Mouse (Mus musculus): Measurements from ENCODE around the gene Grasp.

The Grasp gene

DNA sequence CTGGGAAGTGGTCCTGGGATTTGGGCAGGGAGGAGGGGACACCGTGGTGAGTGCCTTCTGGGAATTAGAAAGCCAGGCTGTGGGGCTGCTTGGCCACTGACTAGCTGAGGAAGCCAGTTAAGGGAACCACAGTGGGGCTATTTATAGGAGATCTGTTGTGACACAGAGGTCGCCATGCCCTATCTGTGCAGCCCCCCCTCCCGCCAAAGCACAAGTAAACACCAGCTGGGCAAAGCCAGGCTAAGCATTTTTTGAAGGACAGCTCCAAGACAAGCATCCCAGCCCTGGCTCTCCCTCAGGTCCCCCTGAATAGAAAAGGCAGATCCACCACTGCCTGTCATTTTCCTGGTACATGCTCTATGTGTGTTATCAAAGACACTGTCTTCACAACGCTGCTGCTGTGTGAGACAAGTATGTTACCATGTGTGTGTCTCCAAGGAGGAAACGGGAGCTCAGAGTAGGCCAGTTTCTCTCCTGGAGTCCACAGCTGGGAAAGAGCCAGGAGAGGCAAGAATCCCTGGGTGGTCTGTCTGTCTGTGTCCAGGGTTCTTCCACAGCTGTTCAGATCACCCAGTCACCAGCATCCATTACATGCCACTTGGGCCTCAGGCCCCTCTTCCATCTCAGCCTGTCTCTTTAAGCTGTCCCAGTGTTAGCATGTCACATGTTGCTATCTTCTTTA is 24.2 kb downstream of the Grasp start:
- no peak for DNase-seq

DNA sequence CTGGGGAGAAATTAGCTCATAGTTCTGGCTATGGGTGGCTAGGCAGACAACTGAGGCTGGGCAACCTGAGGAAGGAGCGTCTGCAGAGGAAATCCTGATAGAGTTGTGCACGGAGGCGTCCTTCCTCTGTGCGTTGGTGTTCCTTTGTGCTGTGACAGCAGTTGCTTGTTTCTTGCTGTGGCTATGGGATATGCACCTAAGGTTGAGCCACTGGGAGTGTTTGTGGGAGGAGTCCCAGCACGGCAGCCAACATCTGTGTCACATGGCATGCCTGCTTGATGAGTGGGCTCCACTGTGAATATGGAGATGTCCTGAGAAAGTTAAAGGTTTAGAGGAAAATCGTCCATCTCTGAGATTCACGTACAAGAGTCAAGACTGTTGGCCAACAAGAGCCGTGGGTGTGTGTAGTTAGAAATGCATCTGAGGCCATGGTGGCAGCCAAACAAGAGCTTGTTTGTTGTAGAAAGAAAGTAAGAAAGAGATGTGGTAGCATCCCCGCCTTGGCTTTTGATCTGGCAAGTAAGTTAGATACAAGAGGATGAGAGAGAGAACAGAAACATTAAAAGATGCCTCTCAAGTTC is 26.3 kb downstream of the Grasp start:
- no peak for DNase-seq

DNA sequence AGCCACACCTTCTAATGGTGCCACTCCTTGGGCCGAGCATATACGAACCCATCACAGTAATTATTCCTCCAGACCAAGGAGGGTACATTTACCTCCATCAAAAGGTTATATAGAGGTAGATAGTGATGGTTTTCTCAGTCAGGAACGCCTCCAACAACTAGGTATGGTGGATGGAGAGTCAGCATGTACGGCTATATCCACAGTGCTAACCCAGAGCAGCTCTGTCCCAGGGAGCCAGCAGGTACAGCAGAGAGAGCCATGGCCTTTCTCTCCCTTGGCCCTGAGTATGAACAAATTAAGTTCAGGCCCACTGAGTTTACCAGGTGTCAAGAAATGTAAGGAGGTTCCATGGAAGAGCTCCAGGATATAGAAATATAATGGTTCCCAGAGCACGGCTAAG is 27.9 kb downstream of the Grasp start:
- no peak for DNase-seq

DNA sequence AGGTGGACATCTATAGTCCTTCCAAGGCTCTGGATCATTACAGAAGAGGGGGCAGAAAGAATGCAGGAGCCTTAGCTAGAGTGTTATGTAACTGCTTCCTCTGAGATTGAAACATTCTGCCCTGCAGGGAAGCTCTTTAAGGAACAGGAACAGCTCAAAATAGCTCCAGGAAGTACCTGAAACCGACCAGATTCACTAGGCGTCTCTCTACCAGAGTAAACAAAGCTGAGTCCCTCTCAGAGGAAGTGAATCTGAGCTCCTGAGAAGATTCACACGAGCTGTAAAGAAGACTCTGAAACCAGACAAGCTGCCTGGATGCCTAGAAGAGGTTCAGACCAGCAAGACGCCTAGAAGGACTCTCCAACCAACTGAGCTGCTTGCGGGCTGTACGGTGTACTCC is 28.6 kb downstream of the Grasp start:
- no peak for DNase-seq

DNA sequence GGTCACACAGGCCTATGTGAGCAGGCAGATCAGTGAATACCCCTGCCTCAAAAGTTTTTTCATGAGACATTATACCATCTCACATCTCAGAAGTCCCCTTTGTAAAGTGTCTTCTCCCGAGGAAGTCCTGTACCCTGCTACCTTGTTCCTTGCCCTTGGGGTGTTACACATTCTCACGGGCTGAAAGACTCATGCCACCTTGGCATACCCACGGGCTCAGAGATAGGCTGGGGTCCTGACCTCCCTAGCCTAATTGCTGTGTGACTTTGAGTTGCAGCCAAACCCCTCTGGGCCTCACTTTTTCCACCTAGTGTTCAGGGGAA is 29.5 kb downstream of the Grasp start:
- DNase-seq = no peak

DNA sequence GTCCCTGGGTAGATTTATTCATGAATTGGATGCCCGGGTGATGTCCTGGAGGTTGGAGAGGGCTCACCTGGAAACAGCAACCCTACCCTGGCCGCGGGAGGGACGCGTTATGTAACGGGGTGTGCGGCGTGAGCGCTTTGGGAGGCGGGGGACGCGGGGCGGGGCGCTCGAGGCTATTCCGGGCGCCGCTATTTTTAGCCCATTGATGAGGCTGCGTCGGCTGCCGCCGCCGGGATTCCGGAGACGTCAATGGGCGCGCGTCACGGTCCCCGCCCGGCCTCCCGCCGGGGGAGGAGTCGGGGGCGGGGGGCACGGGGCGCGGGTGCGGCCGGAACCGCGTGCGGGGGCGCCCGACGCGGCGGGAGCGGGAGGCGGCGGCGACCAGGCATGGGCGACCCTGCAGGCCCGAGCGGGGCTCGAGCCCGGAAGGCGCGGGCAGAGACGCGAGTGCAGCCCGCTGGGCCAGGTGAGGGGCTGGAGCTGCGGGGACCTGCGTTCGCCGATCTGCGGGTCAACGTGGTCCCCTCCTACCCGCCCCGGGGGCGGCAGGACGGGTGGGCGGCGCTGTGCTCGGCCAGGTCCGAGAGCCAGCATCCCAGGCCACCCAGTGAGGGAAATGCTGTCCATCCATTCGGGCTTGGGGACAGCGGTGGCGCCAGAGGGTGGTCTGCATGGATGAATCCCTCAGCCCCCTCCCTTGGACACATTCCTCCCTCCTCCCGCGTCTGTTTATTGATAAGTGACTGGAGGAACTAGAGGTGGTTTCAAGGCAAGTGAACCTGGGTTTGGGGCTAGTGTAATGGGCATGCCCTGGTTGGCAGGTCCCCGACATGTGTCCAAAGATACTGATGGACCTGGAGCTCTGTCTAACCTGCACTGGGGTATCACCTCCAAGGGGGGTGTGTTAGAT is 30.2 kb downstream of the Grasp start, which contains the start of gene Nr4a1:
TSS of gene Nr4a1 (plus strand) at position 384 of the 910 bp plus-strand sequence.
- peak; percentile 77 for DNase-seq

DNA sequence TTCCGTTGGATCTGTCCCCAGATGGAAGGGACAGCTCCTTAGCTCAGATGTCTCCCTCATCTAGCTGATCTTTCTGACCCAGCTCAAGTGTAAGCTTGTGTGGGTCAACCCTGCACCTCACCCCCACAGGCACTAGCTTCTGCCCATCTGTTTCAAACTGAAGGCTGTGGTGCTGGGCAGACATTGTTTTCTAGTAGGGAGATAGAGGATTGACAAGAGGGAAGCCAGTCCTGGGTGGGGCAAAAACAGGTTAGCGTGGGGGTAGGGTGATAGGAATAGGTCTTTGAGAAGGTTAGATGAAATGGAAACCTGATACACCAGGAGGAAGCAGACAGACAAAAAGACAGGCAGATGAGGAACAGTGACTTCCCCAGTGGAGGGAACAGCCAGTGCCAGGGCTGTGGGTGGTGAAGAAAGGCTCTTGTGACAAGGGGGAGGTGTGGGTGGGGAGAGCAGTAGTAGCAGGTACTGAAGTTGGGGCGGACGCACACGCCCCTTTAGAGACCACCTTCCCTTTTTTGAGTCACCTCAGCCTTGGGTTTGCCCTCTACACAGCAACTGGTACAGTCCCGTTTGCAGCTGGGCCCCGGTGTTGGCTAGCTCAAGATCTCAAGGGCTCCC is 32.0 kb downstream of the Grasp start:
- no peak for DNase-seq

DNA sequence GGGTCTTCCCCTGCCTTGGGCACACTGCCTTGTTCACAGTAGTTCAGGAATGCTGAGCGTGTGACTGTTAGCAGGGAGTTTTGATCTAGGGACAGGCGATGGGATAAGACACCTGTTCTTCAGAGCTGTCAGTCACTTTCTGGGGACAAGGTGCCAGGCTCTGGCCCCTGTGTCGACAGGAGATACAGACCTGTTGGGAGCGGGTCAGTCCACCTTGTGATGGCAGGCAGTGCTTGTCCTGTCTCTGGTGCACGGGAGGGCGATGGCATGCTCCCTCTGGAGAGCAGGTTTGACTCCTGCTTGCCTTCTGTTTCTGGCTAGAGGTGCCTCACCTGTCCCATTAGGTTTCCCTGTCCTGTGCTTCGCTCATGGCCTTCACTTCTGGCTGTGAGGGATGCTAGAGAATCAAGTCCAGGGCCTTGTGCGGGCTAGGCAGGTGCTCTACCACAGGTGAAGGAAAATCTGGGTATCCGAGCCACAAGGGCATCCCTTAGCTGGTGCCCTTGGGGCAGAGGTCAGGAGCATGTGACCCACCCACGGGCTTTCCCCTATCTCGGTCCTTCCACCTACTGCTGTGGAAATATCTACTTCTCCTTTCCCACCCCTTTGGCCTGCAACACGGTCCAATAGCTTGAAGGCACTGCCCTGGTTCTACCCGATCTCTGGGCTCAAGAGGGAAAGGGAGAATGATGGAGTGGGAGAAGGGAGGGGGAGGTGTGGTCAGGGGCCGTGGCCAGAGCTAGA is 32.6 kb downstream of the Grasp start:
- DNase-seq = no peak

DNA sequence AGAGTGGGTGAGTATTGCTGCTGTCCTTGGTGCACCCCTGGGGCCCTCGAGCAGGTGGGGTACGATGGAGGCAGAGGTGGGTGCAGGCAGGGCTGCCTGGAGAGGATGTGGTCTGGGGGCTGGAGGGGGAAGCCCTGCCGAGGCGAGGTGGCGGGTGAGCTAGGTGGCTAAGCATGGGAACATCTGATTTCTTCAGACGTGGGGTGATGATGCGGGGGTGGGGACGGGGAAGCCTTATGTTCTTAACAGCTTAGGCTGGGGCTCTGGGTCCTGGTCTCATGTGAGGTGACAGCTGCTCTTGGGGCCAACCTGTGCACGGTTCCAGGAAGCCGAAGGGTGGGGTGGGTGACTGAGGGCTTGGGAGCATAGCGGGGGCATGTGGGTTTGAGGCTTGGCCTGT is 34.4 kb downstream of the Grasp start:
- no peak for DNase-seq

DNA sequence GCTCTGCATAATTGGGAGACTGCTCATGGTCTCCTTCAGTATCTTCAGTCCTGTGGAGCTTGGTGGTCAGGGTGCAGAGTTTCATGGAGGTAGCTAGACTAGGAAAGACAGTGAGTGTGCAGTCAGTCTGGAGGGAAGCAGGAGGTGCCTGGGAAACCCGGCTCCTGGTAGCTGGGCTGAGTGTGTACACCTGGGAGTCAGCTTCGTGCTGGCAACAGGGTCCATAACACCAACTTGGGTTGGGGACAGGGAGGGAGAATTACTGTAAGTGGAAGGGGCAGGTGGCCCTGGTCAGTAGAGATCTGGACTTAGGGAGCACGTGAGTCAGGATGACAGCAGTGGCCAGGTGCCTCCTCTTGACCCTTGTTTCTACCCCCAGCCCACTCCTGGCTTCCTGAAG is 35.9 kb downstream of the Grasp start:
- no peak for DNase-seq

DNA sequence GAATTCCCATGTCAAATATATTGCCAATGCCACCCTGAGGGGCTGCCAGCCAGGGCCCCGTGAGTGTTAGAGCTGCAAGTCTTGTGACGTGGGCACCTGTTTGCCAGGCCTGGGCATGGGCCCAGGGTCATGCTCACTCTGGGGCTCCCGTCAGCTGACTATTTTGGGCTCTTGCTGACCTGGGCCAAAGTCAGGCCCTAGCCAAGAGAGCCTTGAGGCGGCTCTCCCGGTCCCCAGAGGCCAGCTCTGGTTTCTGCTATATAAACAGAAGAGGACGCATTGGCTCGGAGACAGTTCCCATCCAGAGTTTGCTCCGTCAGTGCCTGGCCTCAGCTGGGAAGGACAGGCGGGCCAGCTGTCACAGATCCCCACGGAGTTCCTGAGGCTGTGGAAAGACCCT is 36.4 kb downstream of the Grasp start:
- peak; percentile 15 for DNase-seq

DNA sequence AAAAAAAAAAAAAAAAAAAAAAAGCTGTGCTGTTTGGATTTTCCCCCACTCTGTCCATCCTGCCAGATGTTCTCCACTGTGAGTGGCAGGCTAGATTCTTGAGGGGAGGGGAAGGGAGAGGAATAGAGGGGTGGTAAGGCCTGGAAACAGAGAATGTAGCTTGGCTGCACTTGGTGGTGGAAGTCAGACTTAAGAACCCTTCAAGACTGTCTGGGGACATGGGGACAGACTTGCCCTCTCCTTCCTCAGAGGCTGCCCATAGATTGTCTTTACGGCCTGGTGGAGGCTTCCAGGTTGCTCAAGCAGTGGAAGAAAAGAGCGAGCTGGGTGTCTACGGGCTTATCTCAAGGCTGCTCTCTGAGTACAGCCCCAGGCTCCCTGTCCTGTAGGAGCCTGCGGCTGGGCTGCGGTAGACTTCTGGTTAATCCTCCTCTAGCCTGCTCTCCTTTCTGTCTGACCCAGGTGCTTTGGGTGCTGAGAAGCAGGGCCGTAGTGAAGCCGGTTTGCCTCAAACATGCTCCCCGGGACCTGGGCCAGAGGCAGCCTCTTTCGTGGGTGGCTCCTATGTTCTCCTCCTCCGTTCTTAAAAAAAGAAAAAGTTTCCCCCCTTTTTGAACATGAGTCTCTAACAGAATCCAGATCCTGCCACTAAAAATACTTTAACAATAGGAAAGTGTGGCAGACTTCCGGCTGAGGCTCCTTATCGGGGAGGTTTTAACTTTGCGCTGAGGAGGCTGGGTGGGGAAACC is 37.1 kb downstream of the Grasp start:
- DNase-seq = no peak

DNA sequence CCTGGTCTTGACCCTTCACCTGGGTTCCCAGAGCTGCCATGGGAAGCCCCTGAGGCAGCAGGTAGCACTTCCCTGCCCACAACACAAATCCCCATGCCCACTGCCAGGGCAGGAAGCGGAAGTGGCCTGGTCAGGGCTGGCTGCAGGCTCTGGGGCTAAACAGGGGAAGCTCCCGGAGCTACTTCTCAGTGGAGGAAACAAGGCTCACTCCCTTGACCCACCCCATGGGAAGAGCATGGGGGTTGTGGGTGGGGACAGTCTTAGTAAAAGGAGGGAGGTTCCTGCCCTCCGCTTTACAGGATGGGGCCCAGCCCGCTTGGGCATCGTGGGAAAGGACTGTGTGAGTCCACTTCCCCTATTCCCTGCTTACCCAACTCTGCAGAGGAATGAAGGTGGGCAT is 38.5 kb downstream of the Grasp start:
- no peak for DNase-seq

DNA sequence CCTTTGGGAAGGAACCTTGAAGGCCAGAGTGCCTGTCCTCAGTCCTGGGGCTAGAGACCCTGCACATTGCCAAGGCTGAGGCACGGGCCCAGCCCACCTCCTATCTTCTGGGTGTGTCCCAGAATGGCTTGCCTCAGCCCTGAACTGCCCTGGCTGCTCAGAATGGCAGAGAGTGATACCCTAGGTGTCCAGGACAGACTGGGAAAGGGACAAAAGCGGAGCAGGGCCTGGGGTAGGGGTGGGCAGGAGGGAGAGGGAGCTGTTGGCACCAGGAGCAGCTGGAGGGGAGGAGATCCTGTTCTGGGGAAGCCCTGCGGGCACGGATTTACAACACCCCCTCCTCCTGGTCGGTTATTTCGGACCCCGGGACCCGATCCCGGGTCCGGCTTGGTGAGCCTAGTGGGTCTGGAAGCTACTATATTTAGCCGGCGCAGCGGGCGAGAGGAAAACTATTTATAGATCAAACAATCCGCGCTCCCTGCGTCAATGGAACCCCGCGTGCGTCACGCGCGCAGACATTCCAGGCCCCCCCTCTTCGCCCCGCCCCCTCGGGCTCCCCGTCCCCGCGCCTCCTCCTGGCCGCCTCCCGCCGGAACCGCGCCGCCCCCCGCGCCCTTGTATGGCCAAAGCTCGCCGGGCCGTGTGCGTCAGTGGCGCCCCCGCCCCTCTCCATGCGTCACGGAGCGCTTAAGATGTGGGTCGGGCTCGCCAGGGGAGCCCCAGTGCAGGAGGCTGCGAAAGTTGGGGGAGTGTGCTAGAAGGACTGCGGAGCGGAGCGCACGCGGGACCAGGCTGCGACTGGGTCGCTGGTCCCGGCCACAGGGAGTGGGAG is 42.4 kb downstream of the Grasp start:
- DNase-seq = peak; percentile 91

DNA sequence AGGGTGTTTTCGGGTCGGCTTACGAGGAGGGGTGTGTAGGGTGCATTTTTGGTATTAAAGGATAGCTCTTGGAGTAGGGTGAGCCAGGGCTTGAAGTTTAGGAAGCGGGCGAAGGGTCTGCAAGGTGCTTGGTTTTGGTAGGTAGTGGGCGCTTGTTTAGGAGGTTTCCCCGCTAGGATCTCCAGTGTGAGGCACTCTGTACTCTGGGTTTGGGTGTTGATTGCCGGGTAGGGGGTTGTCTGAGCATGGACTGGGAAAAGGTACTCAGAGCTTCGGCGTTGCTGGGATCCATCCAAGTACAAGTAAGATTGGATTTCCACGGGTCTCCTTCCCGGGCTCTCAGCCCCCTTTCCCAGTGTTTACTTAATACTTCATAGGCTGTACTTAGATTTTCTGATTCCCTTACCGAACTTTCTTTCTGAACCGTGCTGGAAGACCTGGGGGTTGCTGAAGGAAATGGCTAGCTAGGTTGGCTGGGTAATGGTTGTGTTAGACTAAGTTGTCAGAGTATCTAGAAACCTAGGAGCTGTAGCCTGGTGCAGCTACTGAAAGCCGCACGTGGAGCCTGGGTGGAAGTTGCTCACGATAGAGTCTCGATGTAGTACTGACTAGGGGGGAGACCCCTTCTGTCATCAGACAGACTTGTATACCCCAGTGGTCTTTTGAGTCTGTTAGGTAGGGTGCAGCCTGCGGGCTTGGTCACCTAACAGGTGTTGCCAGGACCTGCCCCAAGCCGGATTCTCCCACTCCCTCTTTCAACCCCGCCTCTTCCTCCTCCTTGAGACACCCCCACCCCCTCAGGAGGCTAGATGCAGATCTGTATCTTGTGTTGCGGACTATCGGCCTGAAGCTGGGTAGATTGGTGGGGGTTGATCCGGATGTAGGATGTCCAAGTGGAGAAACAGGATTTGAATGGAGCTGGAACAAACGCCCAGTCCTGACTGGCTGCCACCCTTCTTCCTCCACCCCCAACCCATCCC is 43.4 kb downstream of the Grasp start:
- DNase-seq = peak; percentile 13

DNA sequence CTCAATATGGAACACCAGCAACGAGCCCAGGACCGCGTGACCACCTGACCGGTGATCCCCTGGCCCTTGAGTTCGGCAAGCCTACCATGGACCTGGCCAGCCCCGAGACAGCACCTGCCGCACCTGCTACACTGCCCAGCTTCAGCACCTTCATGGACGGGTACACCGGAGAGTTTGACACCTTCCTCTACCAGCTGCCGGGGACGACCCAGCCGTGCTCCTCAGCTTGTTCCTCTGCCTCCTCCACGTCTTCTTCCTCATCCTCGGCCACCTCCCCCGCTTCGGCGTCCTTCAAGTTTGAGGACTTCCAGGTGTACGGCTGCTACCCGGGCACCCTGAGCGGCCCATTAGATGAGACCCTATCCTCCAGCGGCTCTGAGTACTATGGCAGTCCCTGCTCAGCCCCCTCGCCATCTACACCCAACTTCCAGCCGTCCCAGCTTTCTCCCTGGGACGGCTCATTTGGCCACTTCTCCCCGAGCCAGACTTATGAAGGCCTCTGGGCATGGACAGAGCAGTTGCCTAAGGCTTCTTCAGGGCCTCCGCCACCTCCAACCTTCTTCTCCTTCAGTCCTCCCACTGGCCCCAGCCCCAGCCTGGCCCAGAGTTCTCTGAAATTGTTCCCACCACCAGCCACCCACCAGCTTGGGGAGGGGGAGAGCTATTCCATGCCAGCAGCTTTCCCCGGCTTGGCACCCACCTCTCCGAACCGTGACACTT is 46.3 kb downstream of the Grasp start:
- DNase-seq = no peak

DNA sequence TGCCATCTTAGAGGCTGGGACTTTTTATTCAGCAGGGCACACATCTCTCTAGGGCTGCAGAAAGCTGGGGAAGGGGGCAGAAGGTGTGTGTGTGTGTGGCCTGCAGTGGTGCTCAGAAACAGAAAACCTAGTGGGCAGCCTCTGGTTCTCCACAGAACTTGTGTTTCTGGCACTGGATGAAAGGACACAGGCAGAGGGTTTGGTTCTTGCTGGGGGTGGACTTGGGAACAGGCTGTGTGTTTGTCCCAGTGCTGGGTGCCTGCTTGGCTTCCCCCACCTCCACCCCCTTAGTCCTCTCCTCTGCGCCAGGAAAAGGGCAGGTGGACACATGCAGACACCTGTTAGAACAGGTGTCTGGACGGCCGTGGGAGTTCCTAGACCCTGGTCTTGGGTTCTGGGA is 47.1 kb downstream of the Grasp start:
- no peak for DNase-seq

DNA sequence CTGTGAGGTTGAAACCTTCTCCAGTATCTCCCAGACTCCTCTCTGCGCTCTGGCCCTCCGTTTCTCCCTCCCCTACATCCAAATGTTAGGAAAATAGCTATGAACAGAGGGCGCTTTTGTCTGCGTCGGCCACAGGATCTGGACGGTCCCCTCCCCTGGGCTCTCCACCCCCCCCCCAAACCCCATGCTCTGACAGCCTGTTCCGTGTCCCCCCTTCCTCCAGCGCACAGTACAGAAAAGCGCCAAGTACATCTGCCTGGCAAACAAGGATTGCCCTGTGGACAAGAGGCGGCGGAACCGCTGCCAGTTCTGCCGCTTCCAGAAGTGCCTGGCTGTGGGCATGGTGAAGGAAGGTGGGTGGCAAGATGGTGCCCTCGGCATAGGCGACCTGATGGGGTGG is 47.5 kb downstream of the Grasp start:
- DNase-seq = no peak

DNA sequence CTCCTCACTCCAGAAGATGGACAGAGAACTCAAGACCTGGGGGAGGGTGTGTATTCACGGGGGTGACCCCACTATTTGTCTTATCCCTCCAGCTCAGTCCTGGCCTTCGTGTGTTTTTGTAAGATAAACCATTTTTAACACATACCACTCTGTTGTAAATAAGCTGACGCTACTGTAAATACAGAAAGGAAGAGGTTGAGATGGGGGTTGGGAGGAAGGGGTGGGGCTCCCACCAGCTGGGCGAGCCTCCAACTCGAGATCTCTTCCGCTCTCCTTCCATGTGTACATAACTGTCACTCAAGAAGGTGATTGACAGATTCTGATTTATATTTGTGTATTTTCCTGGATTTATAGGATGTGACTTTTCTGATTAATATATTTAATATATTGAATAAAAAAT is 50.4 kb downstream of the Grasp start:
- DNase-seq = no peak

Measured in embryo, embryonic 11 days (tissue).